Mouse (Mus musculus) MN1 (cell line): ENCODE data around the gene Higd1c.
"Not testable (repeated sequence)": the region's sequence is repeated elsewhere in the genome, so short reads cannot be mapped to it uniquely, and the experiment has no call there.

Source experiments
- DNase-seq: peaks from one replicate; pipeline ENCODE4 v3.0.0-alpha.2; 2016; ENCODE audit warnings: low spot score

Higd1c gene

GRCm38 (mm10) chr15:100411731-100412130, 47.4 kb downstream of the Higd1c start:
- DNase-seq: no peak

- peak; percentile 30 for DNase-seq
Observed at GRCm38 (mm10) chr15:100413306-100413705, 49.0 kb downstream of the Higd1c start.

GRCm38 (mm10) chr15:100414011-100414410, 49.7 kb downstream of the Higd1c start:
- DNase-seq: no peak

GRCm38 (mm10) chr15:100414942-100415341, 50.6 kb downstream of the Higd1c start:
- DNase-seq: no peak

GRCm38 (mm10) chr15:100415684-100416083, 51.3 kb downstream of the Higd1c start:
- DNase-seq: no peak

- no peak for DNase-seq
Observed at GRCm38 (mm10) chr15:100417854-100418450, 53.6 kb downstream of the Higd1c start.

- DNase-seq: no peak
Observed at GRCm38 (mm10) chr15:100419311-100419710, 55.0 kb downstream of the Higd1c start.

GRCm38 (mm10) chr15:100419901-100420745, 55.8 kb downstream of the Higd1c start:
- no peak for DNase-seq

GRCm38 (mm10) chr15:100421059-100421757, 56.9 kb downstream of the Higd1c start:
- peak; percentile 67 for DNase-seq

GRCm38 (mm10) chr15:100421758-100422197, 57.4 kb downstream of the Higd1c start, which contains the start of gene Gm5475:
Gene Gm5475 (plus strand): TSS chr15:100422147.
- not testable (repeated sequence) for DNase-seq

- DNase-seq: peak; percentile 61
Observed at GRCm38 (mm10) chr15:100422476-100422875, 58.1 kb downstream of the Higd1c start.

GRCm38 (mm10) chr15:100422899-100423860, 58.8 kb downstream of the Higd1c start:
- peak; percentile 98 for DNase-seq

GRCm38 (mm10) chr15:100423916-100424315, 59.6 kb downstream of the Higd1c start:
- no peak for DNase-seq

GRCm38 (mm10) chr15:100424396-100425122, 60.2 kb downstream of the Higd1c start, which contains the start of gene Slc11a2:
Gene Slc11a2 (minus strand): TSS chr15:100425072.
- DNase-seq: no peak

- no peak for DNase-seq
Observed at GRCm38 (mm10) chr15:100428296-100428905, 64.1 kb downstream of the Higd1c start.

- DNase-seq: no peak
Observed at GRCm38 (mm10) chr15:100429959-100430565, 65.7 kb downstream of the Higd1c start.

GRCm38 (mm10) chr15:100433234-100433633, 68.9 kb downstream of the Higd1c start:
- DNase-seq: no peak
